Mouse (Mus musculus) adrenal gland, adult 18-20 months (tissue): ENCODE measurements around the gene Gigyf1. TPM values are rescaled to one million over a fixed set of nuclear protein-coding genes. Genes with fewer than 3 reads are reported as not detected.

ENCODE experiments used
- DNase-seq, 2 experiments: peaks; one replicate each; pipeline ENCODE4 v3.0.0; 2021 to 2022; ENCODE audit warnings: low spot score in 2 of 2
- microRNA-seq, 2 experiments: library from miRNA; unstranded; fragments of <30 nt; microRNA quantifications; one replicate each; pipeline ENCODE4 v1.2.0; 2021; ENCODE audit warnings: borderline number of aligned reads in 2 of 2
- total RNA-seq, 2 experiments: library from RNA; stranded (reverse); gene quantifications; 1 replicate in 1 of 2; 2 replicates in 1 of 2; pipeline ENCODE4 v1.2.3; 2021

Gene Gigyf1
- total RNA-seq, 2 experiments from 2014 or later = 27.6 to 36.4 TPM

GRCm38 (mm10) chr5:137570181-137570580 lies 51.8 kb downstream of the Gigyf1 start:
- no peak for DNase-seq

DNA sequence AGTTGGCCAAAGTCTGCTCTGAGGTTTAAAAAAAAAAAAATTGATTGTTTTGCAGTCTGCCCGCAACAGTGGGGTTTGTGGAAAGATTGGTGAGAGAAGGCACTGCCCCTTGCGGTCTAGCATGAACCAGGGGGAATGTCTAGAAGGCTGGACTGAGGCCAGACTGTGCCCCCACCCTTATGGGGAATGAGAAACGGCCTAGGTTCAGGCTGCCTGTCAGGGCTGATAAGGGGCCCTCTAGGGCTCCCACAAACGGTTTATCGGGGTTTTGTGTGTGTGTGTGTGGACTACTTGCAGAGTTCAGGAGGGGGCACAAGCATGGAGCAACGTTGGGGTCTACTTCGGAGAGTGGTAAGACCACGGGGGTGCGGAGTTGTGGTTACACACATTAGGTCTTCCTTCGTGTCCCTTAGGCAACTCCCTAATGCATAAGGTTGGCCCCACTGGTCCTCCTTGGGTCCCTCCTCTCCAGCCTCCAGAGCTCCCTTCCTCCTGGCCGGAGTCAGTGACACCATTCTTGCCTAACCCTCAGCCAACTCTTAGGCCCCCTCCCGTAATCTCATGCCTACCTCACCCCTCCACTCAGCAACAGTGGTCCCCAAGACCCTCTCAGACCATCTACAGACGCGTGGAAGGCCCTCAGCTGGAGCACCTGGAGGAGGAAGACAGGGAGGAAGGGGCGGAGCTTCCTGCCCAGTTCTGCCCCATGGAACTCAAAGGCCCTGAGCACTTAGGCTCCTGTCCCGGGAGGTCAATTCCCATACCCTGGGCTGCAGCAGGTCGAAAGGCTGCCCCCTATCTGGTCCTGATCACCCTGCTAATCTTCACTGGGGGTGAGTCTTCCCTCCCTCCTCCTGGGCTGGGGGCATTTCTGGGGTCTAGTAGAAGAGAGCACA lies 52.6 kb downstream of the Gigyf1 start:
- DNase-seq = no peak

DNA sequence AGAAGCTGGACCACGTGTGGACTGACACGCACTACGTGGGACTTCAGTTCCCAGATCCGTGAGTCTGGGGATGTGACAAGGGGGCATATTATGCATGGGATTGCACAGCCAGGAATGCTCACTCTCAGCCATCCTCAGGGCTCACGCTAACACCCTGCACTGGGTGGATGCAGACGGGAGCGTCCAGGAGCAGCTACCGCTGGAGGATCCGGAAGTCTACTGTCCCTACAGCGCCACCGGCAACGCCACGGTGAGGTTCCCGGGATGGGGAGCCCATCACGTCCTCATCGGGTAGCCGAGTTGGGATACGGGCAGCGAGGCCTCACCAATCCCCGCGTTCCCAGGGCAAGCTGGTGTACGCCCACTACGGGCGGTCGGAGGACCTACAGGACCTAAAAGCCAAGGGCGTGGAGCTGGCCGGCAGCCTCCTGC lies 56.1 kb downstream of the Gigyf1 start:
- DNase-seq = peak; percentile 31 to 44

Small RNA genes within 50 kb of the gene (microRNA-seq; reads per million reads assigned to microRNA genes)
- gene Mir6418 = 0.61 to 1.9 reads per million in 2 experiments

Other genes with a start within 250 kb of the Gigyf1 start
- gene Ache, start 231.0 kb upstream of the Gigyf1 start, total RNA-seq = 10 to 100 TPM; 10.0 to 12.9 TPM
- gene Ufsp1, start 223.9 kb upstream of the Gigyf1 start, total RNA-seq = 10 to 100 TPM in 1 of 2 experiments, 1 to 10 TPM in 1; 8.8 to 10.2 TPM
- gene Srrt, start 210.9 kb upstream of the Gigyf1 start, total RNA-seq = 100 to 1,000 TPM; 169 to 174 TPM
- gene Trip6, start 204.1 kb upstream of the Gigyf1 start, total RNA-seq = 10 to 100 TPM; 30.1 to 39.4 TPM
- gene Slc12a9, start 185.0 kb upstream of the Gigyf1 start, total RNA-seq = 1 to 10 TPM; 8.4 to 8.6 TPM
- gene Ephb4, start 168.4 kb upstream of the Gigyf1 start, total RNA-seq = 10 to 100 TPM; 42.4 to 47.0 TPM
- not detected for gene Zan, start 41.5 kb upstream of the Gigyf1 start, total RNA-seq
- gene Pop7, start 16.0 kb upstream of the Gigyf1 start, total RNA-seq = 10 to 100 TPM; 23.5 to 24.7 TPM
- gene Epo, start 14.7 kb downstream of the Gigyf1 start, total RNA-seq = not detected
- gene Gnb2, start 15.0 kb downstream of the Gigyf1 start, total RNA-seq = 100 to 1,000 TPM; 517 to 525 TPM
- gene Actl6b, start 35.0 kb downstream of the Gigyf1 start, total RNA-seq = 1 to 10 TPM; 2.5 to 4.9 TPM
- gene Tfr2, start 51.3 kb downstream of the Gigyf1 start, total RNA-seq = 1 to 10 TPM; 1.8 to 2.7 TPM
- gene Mospd3, start 82.5 kb downstream of the Gigyf1 start, total RNA-seq = 10 to 100 TPM; 41.3 to 43.6 TPM
- gene Pcolce, start 95.2 kb downstream of the Gigyf1 start, total RNA-seq = 100 to 1,000 TPM; 667 to 880 TPM
- 1 to 10 TPM in 1 of 2 experiments, under 1 TPM in 1; 0.93 to 1.3 TPM for gene Fbxo24, start 110.5 kb downstream of the Gigyf1 start, total RNA-seq
- 10 to 100 TPM; 30.3 to 32.7 TPM for gene Lrch4, start 110.6 kb downstream of the Gigyf1 start, total RNA-seq
- 10 to 100 TPM; 10.7 to 11.3 TPM for gene Gm20605, start 110.6 kb downstream of the Gigyf1 start, total RNA-seq
- 1 to 10 TPM; 4.1 to 5.4 TPM for gene Sap25, start 122.8 kb downstream of the Gigyf1 start, total RNA-seq
- 10 to 100 TPM in 1 of 2 experiments, 1 to 10 TPM in 1; 6.7 to 27.5 TPM for gene Irs3, start 127.2 kb downstream of the Gigyf1 start, total RNA-seq
- 10 to 100 TPM; 25.3 to 28.8 TPM for gene Agfg2, start 166.2 kb downstream of the Gigyf1 start, total RNA-seq
- gene Nyap1, start 223.1 kb downstream of the Gigyf1 start, total RNA-seq = 1 to 10 TPM; 4.2 to 4.7 TPM
- 10 to 100 TPM; 72.5 to 80.5 TPM for gene Tsc22d4, start 227.2 kb downstream of the Gigyf1 start, total RNA-seq